Mouse (Mus musculus) spleen, postnatal 14 days (tissue): ENCODE results near the gene Cela3a.
"Not testable (repeated sequence)": the region's sequence is repeated elsewhere in the genome, so short reads cannot be mapped to it uniquely, and the experiment has no call there.

ENCODE experiments used
- DNase-seq, 2 experiments: peaks; one replicate each; pipeline ENCODE4 v3.0.0; 2021 to 2022; ENCODE audit warnings: low spot score in 2 of 2

The Cela3a gene

GRCm38 (mm10) chr4:137409691-137410090 is at the start of gene Cela3a:
Gene Cela3a, minus strand, starts transcription at chr4:137409791.
- DNase-seq = no peak

- no peak for DNase-seq
Observed at GRCm38 (mm10) chr4:137458861-137459260, 49.3 kb upstream of the Cela3a start.

- no peak for DNase-seq
Observed at GRCm38 (mm10) chr4:137458310-137458709, 48.7 kb upstream of the Cela3a start.

GRCm38 (mm10) chr4:137457292-137457691 is 47.7 kb upstream of the Cela3a start:
- no peak for DNase-seq

- DNase-seq = no peak
Observed at GRCm38 (mm10) chr4:137456581-137456980, 47.0 kb upstream of the Cela3a start.

- no peak for DNase-seq
Observed at GRCm38 (mm10) chr4:137454582-137454981, 45.0 kb upstream of the Cela3a start.

GRCm38 (mm10) chr4:137453234-137453767 is 43.7 kb upstream of the Cela3a start, which contains the start of gene 1700013G24Rik:
Gene 1700013G24Rik, plus strand, starts transcription at chr4:137453284.
- no peak for DNase-seq

GRCm38 (mm10) chr4:137452190-137452589 is 42.6 kb upstream of the Cela3a start:
- no peak for DNase-seq

- DNase-seq = no peak
Observed at GRCm38 (mm10) chr4:137449715-137450114, 40.1 kb upstream of the Cela3a start.

GRCm38 (mm10) chr4:137449132-137449531 is 39.5 kb upstream of the Cela3a start:
- no peak for DNase-seq

- DNase-seq = no peak
Observed at GRCm38 (mm10) chr4:137448641-137449040, 39.0 kb upstream of the Cela3a start.

- no peak for DNase-seq
Observed at GRCm38 (mm10) chr4:137448197-137448596, 38.6 kb upstream of the Cela3a start.

- DNase-seq = no peak
Observed at GRCm38 (mm10) chr4:137447363-137448196, 38.0 kb upstream of the Cela3a start.

- no peak for DNase-seq
Observed at GRCm38 (mm10) chr4:137445881-137446280, 36.3 kb upstream of the Cela3a start.

GRCm38 (mm10) chr4:137443625-137444024 is 34.0 kb upstream of the Cela3a start:
- DNase-seq = peak in 1 of 2 experiments; percentile 54

- no peak for DNase-seq
Observed at GRCm38 (mm10) chr4:137441332-137441731, 31.7 kb upstream of the Cela3a start.

GRCm38 (mm10) chr4:137438842-137439241 is 29.3 kb upstream of the Cela3a start:
- DNase-seq = no peak

GRCm38 (mm10) chr4:137436979-137437669 is 27.5 kb upstream of the Cela3a start:
- DNase-seq = no peak

- DNase-seq = not testable (repeated sequence)
Observed at GRCm38 (mm10) chr4:137432700-137433550, 23.3 kb upstream of the Cela3a start.

- DNase-seq = no peak
Observed at GRCm38 (mm10) chr4:137430502-137430901, 20.9 kb upstream of the Cela3a start, which contains the start of gene Cela3b. Gene Cela3b, minus strand, starts transcription at chr4:137430540.

GRCm38 (mm10) chr4:137417712-137418564 is 8.3 kb upstream of the Cela3a start:
- no peak for DNase-seq
